Mouse (Mus musculus): ENCODE measurements around the gene Sh3gl3. TPM values are rescaled to one million over a fixed set of nuclear protein-coding genes. Genes with fewer than 3 reads are reported as not detected.

The Sh3gl3 gene
- polyA plus RNA-seq (2015; fragmentation: Nextera tagmentation; extraction: Ambion mirVana): 0.10 and 0.22 TPM in 2 replicates

GRCm38 (mm10) chr7:82173540-82173939, at the start of gene Sh3gl3:
Gene Sh3gl3, plus strand, starts transcription at chr7:82173840.
- H3K4me1 ChIP-seq (replicated peaks): no peaks in the 10 kb centered on the region
- H3K36me3 ChIP-seq (replicated peaks): no peaks in the 10 kb centered on the region
- 61% methylated on average over 3 of the region's 3 CpGs for WGBS (ENCODE audit: insufficient replicate concordance)
- H3K4me3 ChIP-seq (replicated peaks): peak within 1 kb of the TSS; percentile 44
- H3K27me3 ChIP-seq: peaks cover 27% of the 10 kb centered on the region
- H3K4me2 ChIP-seq: peak within 1 kb of the TSS; percentile 69
- ATAC-seq (ENCODE audit: insufficient read depth): no peak
- H3K9me3 ChIP-seq (replicated peaks): no peaks in the 10 kb centered on the region
- no peak within 1 kb of the TSS for H3K27ac ChIP-seq (replicated peaks)
- H3K9ac ChIP-seq: no peak within 1 kb of the TSS

GRCm38 (mm10) chr7:82138196-82138595, 35.4 kb upstream of the Sh3gl3 start:
- Histone ChIP-seq H3K4me1 (replicated peaks) (no peaks in the 10 kb centered on the region), H3K9me3 (replicated peaks) (0 out of 2 replicates have a peak, but pooled peaks cover 4% of the 10 kb centered on the region), H3K36me3 (replicated peaks) (no peaks in the 10 kb centered on the region), H3K27ac (replicated peaks) (no peak overlapping the region), H3K27me3 (no peaks in the 10 kb centered on the region), H3K4me3 (replicated peaks) (no peak overlapping the region), H3K4me2 (no peak overlapping the region), H3K9ac (no peak overlapping the region)
- 37% methylated on average over 1 of the region's 1 CpGs for WGBS (ENCODE audit: insufficient replicate concordance)
- ATAC-seq (ENCODE audit: insufficient read depth): no peak

GRCm38 (mm10) chr7:82147151-82147550, 26.5 kb upstream of the Sh3gl3 start:
- Histone ChIP-seq H3K4me1 (replicated peaks) (no peaks in the 10 kb centered on the region), H3K27ac (replicated peaks) (no peak overlapping the region), H3K4me2 (no peak overlapping the region), H3K36me3 (replicated peaks) (no peaks in the 10 kb centered on the region), H3K9ac (no peak overlapping the region), H3K4me3 (replicated peaks) (no peak overlapping the region), H3K9me3 (replicated peaks) (no peaks in the 10 kb centered on the region), H3K27me3 (no peaks in the 10 kb centered on the region)
- no peak for ATAC-seq (ENCODE audit: insufficient read depth)
- 82% methylated on average over 5 of the region's 5 CpGs for WGBS (ENCODE audit: insufficient replicate concordance)

GRCm38 (mm10) chr7:82164681-82165080, 9.0 kb upstream of the Sh3gl3 start:
- no peak overlapping the region for H3K4me3 ChIP-seq (replicated peaks)
- H3K4me1 ChIP-seq (replicated peaks): no peaks in the 10 kb centered on the region
- H3K4me2 ChIP-seq: no peak overlapping the region
- no peak for ATAC-seq (ENCODE audit: insufficient read depth)
- no peak overlapping the region for H3K9ac ChIP-seq
- peaks cover 5% of the 10 kb centered on the region; the same call in 1 of the 2 replicates for H3K9me3 ChIP-seq (replicated peaks)
- no peaks in the 10 kb centered on the region for H3K36me3 ChIP-seq (replicated peaks)
- no peak overlapping the region for H3K27ac ChIP-seq (replicated peaks)
- WGBS (ENCODE audit: insufficient replicate concordance): 83% methylated on average over 14 of the region's 14 CpGs
- H3K27me3 ChIP-seq: no peaks in the 10 kb centered on the region

DNA sequence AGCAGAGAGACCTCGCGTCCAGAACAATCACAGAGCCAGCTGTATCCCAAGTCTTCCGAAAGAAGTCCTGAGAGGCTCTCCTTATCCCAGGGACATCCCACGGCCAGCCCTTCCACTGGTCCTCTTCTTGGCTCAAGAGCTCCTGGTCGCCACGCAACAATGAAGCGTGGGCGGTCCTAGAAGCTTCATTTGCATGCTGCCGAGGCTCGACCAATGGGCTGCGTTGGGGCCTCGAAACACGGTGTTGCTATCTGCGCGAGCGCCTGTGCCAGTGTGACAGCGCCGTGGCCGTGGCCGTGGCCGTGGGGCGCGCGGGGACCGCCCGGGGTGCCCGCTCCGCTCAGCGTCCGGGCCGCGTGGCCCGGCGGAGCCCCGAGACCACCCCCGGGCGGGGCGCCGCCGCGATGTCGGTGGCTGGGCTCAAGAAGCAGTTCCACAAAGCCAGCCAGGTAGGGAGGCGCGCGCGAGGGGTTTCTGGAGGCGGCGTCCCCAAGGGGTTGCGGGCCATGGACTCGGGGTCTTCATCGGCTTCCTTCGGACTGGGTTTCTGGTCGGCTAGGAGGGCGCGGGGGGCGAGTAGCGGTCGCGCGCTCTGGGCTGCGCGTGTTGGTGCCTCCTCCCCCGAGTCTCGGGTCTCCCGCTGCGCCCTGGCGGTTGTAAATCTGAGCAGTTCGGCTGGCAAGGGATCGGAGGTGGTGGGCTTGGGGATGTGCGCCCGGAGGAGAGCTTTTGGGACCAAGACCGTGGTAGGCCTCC, 1.1 kb downstream of the Sh3gl3 start:
- WGBS (ENCODE audit: insufficient replicate concordance): under 1% methylated on average over 72 of the region's 72 CpGs
- H3K36me3 ChIP-seq (replicated peaks): no peaks in the 10 kb centered on the region
- no peaks in the 10 kb centered on the region for H3K9me3 ChIP-seq (replicated peaks)
- 0 out of 2 replicates have a peak, but pooled peaks have one; percentile 18 for ATAC-seq (ENCODE audit: insufficient read depth)
- peak overlapping the region; percentile 69 for H3K4me2 ChIP-seq
- no peak overlapping the region for H3K27ac ChIP-seq (replicated peaks)
- H3K4me3 ChIP-seq (replicated peaks): peak overlapping the region; percentile 44
- no peak overlapping the region for H3K9ac ChIP-seq
- H3K27me3 ChIP-seq: peaks cover 27% of the 10 kb centered on the region
- H3K4me1 ChIP-seq (replicated peaks): no peaks in the 10 kb centered on the region

DNA sequence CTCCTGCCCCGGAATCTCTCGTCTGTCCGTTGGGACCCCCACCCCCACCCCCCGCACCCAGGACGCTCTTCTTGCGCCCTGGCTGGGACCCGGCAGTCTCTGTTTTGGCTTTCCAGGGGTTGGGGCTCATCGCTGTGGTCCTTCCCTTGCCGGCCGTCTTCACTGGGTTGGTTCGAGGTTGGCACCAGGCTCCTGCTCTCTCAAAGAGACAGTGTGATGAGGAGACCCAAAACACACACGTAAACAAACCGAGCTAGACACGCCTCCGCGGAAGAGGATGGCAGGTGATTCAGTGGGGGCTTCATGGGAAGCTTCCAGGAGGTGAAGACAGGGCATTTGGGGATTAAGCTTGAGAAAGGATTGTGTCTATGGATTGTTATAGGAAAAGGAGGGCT, 1.7 kb downstream of the Sh3gl3 start:
- Histone ChIP-seq H3K4me3 (replicated peaks) (peak overlapping the region; percentile 44), H3K36me3 (replicated peaks) (no peaks in the 10 kb centered on the region), H3K4me2 (peak overlapping the region; percentile 69), H3K9me3 (replicated peaks) (no peaks in the 10 kb centered on the region), H3K27ac (replicated peaks) (no peak overlapping the region), H3K27me3 (peaks cover 27% of the 10 kb centered on the region), H3K4me1 (replicated peaks) (no peaks in the 10 kb centered on the region), H3K9ac (no peak overlapping the region)
- 2% methylated on average over 16 of the region's 16 CpGs for whole genome bisulfite sequencing (ENCODE audit: insufficient replicate concordance)
- no peak for ATAC-seq (ENCODE audit: insufficient read depth)

GRCm38 (mm10) chr7:82176192-82176591, 2.6 kb downstream of the Sh3gl3 start:
- peaks cover 27% of the 10 kb centered on the region for H3K27me3 ChIP-seq
- H3K36me3 ChIP-seq (replicated peaks): no peaks in the 10 kb centered on the region
- ATAC-seq (ENCODE audit: insufficient read depth): no peak
- H3K9ac ChIP-seq: no peak overlapping the region
- H3K9me3 ChIP-seq (replicated peaks): no peaks in the 10 kb centered on the region
- WGBS (ENCODE audit: insufficient replicate concordance): 40% methylated on average over 3 of the region's 3 CpGs
- no peaks in the 10 kb centered on the region for H3K4me1 ChIP-seq (replicated peaks)
- H3K4me3 ChIP-seq (replicated peaks): no peak overlapping the region
- no peak overlapping the region for H3K27ac ChIP-seq (replicated peaks)
- no peak overlapping the region for H3K4me2 ChIP-seq

- no peaks in the 10 kb centered on the region for H3K9me3 ChIP-seq (replicated peaks)
- no peak overlapping the region for H3K4me3 ChIP-seq (replicated peaks)
- H3K27me3 ChIP-seq: peaks cover 27% of the 10 kb centered on the region
- H3K27ac ChIP-seq (replicated peaks): no peak overlapping the region
- no peak overlapping the region for H3K9ac ChIP-seq
- no peaks in the 10 kb centered on the region for H3K4me1 ChIP-seq (replicated peaks)
- 77% methylated on average over 5 of the region's 5 CpGs for WGBS (ENCODE audit: insufficient replicate concordance)
- no peaks in the 10 kb centered on the region for H3K36me3 ChIP-seq (replicated peaks)
- ATAC-seq (ENCODE audit: insufficient read depth): no peak
- no peak overlapping the region for H3K4me2 ChIP-seq
Measured at GRCm38 (mm10) chr7:82177336-82177735, 3.7 kb downstream of the Sh3gl3 start.

GRCm38 (mm10) chr7:82180919-82181318, 7.3 kb downstream of the Sh3gl3 start:
- no peak overlapping the region for H3K4me3 ChIP-seq (replicated peaks)
- no peak for ATAC-seq (ENCODE audit: insufficient read depth)
- H3K36me3 ChIP-seq (replicated peaks): no peaks in the 10 kb centered on the region
- peaks cover 2% of the 10 kb centered on the region for H3K27me3 ChIP-seq
- no peaks in the 10 kb centered on the region for H3K9me3 ChIP-seq (replicated peaks)
- H3K4me2 ChIP-seq: no peak overlapping the region
- H3K27ac ChIP-seq (replicated peaks): no peak overlapping the region
- H3K4me1 ChIP-seq (replicated peaks): no peaks in the 10 kb centered on the region
- WGBS (ENCODE audit: insufficient replicate concordance): 61% methylated on average over 5 of the region's 5 CpGs
- H3K9ac ChIP-seq: no peak overlapping the region

DNA sequence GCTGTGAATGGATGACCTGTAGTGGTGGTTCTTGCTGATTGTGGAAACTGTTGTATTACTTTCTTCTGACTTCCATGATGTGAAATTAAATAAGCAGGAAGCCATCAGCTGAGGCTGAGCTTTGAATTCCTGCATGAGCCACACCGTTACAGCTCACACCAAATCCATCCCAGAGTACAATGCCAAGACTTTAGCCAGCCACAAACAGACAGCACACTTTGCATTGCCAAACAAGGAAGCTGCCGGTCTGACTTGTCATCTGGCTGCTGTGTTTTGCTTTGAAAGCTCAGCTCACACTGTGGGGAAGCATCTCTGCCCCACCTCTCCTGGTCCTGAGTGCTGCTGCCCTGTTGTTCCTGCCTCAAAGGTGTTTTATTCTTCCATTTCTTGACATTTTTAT, 9.1 kb downstream of the Sh3gl3 start:
- no peak overlapping the region for H3K4me3 ChIP-seq (replicated peaks)
- H3K9ac ChIP-seq: no peak overlapping the region
- 28% methylated on average over 2 of the region's 2 CpGs for WGBS (ENCODE audit: insufficient replicate concordance)
- no peak overlapping the region for H3K27ac ChIP-seq (replicated peaks)
- no peaks in the 10 kb centered on the region for H3K4me1 ChIP-seq (replicated peaks)
- no peaks in the 10 kb centered on the region for H3K36me3 ChIP-seq (replicated peaks)
- H3K27me3 ChIP-seq: no peaks in the 10 kb centered on the region
- no peak overlapping the region for H3K4me2 ChIP-seq
- H3K9me3 ChIP-seq (replicated peaks): no peaks in the 10 kb centered on the region
- ATAC-seq (ENCODE audit: insufficient read depth): no peak

GRCm38 (mm10) chr7:82191604-82192003, 18.0 kb downstream of the Sh3gl3 start:
- H3K36me3 ChIP-seq (replicated peaks): no peaks in the 10 kb centered on the region
- 68% methylated on average over 11 of the region's 11 CpGs for WGBS (ENCODE audit: insufficient replicate concordance)
- H3K27me3 ChIP-seq: no peaks in the 10 kb centered on the region
- no peak overlapping the region for H3K9ac ChIP-seq
- no peak overlapping the region for H3K27ac ChIP-seq (replicated peaks)
- H3K4me1 ChIP-seq (replicated peaks): no peaks in the 10 kb centered on the region
- no peak overlapping the region for H3K4me3 ChIP-seq (replicated peaks)
- ATAC-seq (ENCODE audit: insufficient read depth): no peak
- H3K4me2 ChIP-seq: no peak overlapping the region
- H3K9me3 ChIP-seq (replicated peaks): no peaks in the 10 kb centered on the region

GRCm38 (mm10) chr7:82192512-82192911, 18.9 kb downstream of the Sh3gl3 start:
- no peak overlapping the region for H3K4me2 ChIP-seq
- no peaks in the 10 kb centered on the region for H3K9me3 ChIP-seq (replicated peaks)
- H3K9ac ChIP-seq: no peak overlapping the region
- WGBS (ENCODE audit: insufficient replicate concordance): 56% methylated on average over 4 of the region's 4 CpGs
- H3K27ac ChIP-seq (replicated peaks): no peak overlapping the region
- H3K4me1 ChIP-seq (replicated peaks): no peaks in the 10 kb centered on the region
- ATAC-seq (ENCODE audit: insufficient read depth): no peak
- H3K36me3 ChIP-seq (replicated peaks): no peaks in the 10 kb centered on the region
- no peak overlapping the region for H3K4me3 ChIP-seq (replicated peaks)
- no peaks in the 10 kb centered on the region for H3K27me3 ChIP-seq
